Mouse (Mus musculus) spleen, postnatal 14 days (tissue): ENCODE results near the gene Lce1i.
"Not testable (repeated sequence)": the region's sequence is repeated elsewhere in the genome, so short reads cannot be mapped to it uniquely, and the experiment has no call there.

Experiments
- DNase-seq, 2 experiments: peaks; one replicate each; pipeline ENCODE4 v3.0.0; 2021 to 2022; ENCODE audit warnings: low spot score in 2 of 2

Gene Lce1i

GRCm38 (mm10) chr3:92778799-92779198 is at the start of gene Lce1i:
Lce1i (minus strand) TSS chr3:92778899.
- DNase-seq: no peak

GRCm38 (mm10) chr3:92827108-92827507 is 48.4 kb upstream of the Lce1i start, which contains the start of gene Kprp:
Kprp (minus strand) TSS chr3:92827247.
- no peak for DNase-seq

DNA sequence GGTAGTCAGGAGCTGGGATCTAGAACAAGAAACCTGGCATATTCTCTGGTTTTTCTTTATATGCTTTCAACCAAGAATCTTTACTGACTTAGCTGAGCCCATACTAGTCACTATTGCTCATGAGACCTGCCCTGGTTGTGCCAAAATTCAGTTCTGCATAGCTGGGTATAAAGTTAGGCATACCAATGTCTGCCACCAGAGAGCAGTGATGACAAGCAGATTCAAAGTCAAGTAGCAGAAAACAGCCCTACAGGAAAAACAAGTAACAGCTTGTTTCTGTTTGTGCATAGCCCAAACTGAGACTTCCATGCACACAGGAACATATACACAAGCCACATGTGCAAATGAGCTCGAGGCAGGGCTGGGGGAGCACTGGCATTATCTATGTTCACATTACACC is 47.1 kb upstream of the Lce1i start:
- no peak for DNase-seq

DNA sequence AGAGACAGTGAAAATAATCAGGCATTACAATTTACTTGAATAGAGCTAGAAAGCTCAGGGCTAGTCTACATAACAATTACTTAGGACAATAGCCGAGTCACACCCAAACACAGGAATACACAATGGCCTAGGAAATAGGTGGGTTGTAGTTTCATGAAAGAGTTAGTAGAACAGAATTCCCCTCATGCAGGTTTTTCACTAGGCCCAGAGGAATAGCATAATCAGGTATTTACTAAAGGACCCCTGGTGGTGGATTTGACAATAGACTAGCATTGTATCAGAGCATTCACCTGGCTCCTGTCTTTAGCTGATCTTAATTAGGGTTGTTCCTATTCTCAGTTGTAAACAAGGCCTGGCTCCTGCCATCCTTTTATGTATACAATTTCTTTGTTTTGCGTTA is 37.3 kb upstream of the Lce1i start:
- not testable (repeated sequence) for DNase-seq

- no peak for DNase-seq
Observed at GRCm38 (mm10) chr3:92815581-92815980, 36.9 kb upstream of the Lce1i start.

DNA sequence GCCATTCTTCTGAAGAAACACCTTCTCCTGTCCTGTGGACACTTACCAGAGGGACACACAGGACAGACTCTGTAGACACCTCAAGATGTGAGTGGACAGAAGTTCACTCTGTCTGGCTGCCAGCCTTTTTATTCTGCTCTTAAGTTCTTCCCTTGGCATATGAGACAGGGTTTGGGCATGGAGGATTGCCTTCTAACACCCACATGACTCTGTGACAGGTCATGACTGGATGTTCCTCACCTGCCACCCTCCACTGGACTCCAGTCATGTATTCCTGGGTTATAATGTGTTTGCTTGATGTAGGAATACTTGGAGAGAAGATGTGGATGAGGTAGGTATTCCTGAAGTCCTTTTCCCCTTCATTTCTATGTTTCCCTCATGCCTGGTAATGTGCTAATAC is 29.1 kb upstream of the Lce1i start, which contains the start of gene Lce1k:
TSS of gene Lce1k (minus strand) at position 101 of the 400 bp plus-strand sequence.
- no peak for DNase-seq

- no peak for DNase-seq
Observed at GRCm38 (mm10) chr3:92790414-92790813, 11.7 kb upstream of the Lce1i start, which contains the start of gene Lce1j. Lce1j (minus strand) TSS chr3:92790514.

GRCm38 (mm10) chr3:92771573-92771972 is 7.1 kb downstream of the Lce1i start:
- DNase-seq: no peak

DNA sequence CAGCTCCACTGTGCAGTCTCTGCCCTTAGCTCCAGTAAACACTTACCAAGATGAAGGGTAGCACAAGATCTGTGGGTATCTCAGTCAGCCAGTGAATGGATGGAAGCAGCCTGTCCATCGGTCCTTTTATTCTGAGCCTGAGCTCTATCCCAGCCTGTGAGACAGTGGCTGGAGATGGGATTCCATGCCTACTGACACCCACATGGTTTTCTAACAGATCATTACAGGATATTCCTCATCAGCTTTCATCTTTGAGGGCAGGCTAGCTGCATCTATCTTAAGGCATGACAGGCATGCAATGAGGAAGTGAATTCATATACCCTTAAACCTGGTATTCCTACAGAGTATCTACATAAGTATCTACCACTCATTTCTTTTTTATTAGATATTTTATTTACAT is 13.7 kb downstream of the Lce1i start, which contains the start of gene Lce1h:
TSS of gene Lce1h (minus strand) at position 101 of the 400 bp plus-strand sequence.
- no peak for DNase-seq

DNA sequence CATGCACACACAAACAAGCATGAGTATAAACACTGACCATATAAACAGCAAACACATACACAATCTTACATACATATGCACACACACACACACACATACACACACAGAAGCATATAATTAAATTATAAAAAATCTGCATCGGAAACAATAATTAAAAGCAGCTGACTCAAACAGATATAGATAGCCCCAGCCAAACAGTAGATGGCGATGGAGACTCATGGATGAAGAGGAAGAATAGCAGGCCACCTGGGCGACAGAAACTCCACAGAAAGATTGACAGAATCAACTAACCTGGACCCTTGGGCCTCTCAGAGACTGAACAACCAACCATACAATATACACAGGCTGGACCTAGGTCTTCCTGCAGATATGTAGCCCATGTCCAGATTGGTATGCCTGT is 25.5 kb downstream of the Lce1i start:
- no peak for DNase-seq

GRCm38 (mm10) chr3:92752238-92752637 is 26.5 kb downstream of the Lce1i start, which contains the start of gene Lce1g:
Lce1g (minus strand) TSS chr3:92752338.
- no peak for DNase-seq

- DNase-seq: no peak
Observed at GRCm38 (mm10) chr3:92738996-92739395, 39.7 kb downstream of the Lce1i start, which contains the start of gene Gm38119. Gm38119 (minus strand) TSS chr3:92739096.
